Mouse (Mus musculus) macrophage (primary cell): ENCODE results near the gene Oscar. TPM values are rescaled to one million over a fixed set of nuclear protein-coding genes. Genes with fewer than 3 reads are reported as not detected.

Source experiments
- polyA plus RNA-seq: library from polyadenylated mRNA; stranded (reverse); fragments of 250-400 nt; gene quantifications from 3 replicates; pipeline ENCODE4 v1.2.4, GENCODE M21; 2018; ENCODE audit warnings: inconsistent platforms

Gene Oscar
- polyA plus RNA-seq, 1 experiment from 2014 or later = not detected

Other genes starting within 250 kb of the Oscar start
- not detected in 3 replicates for gene Cacng8, start 225.5 kb downstream of the Oscar start, polyA plus RNA-seq
- not detected in 3 replicates for gene Cacng6, start 192.0 kb downstream of the Oscar start, polyA plus RNA-seq
- gene Tarm1, start 113.5 kb downstream of the Oscar start, polyA plus RNA-seq = 0.34 to 0.75 TPM (median 0.42 TPM) in 3 replicates
- 207 to 248 TPM (median 217 TPM) in 3 replicates for gene Ndufa3, start 1.2 kb upstream of the Oscar start, polyA plus RNA-seq
- gene Tfpt, start 13.8 kb upstream of the Oscar start, polyA plus RNA-seq = 16.1 to 19.8 TPM (median 18.6 TPM) in 3 replicates
- 35.3 to 71.0 TPM (median 40.2 TPM) in 3 replicates for gene Prpf31, start 13.8 kb upstream of the Oscar start, polyA plus RNA-seq
- gene Cnot3, start 29.1 kb upstream of the Oscar start, polyA plus RNA-seq = 28.4 to 47.4 TPM (median 36.0 TPM) in 3 replicates
- 13.7 to 21.9 TPM (median 15.4 TPM) in 3 replicates for gene Leng1, start 49.7 kb upstream of the Oscar start, polyA plus RNA-seq
- 0.28 to 2.0 TPM (median 0.70 TPM) in 3 replicates for gene Tmc4, start 61.4 kb upstream of the Oscar start, polyA plus RNA-seq
- 16.8 to 42.4 TPM (median 42.3 TPM) in 3 replicates for gene Tsen34, start 76.7 kb upstream of the Oscar start, polyA plus RNA-seq
- gene Mboat7, start 77.4 kb upstream of the Oscar start, polyA plus RNA-seq = 31.1 to 42.2 TPM (median 40.9 TPM) in 3 replicates
- gene Rps9, start 87.8 kb upstream of the Oscar start, polyA plus RNA-seq = 597 to 1,790 TPM (median 1,385 TPM) in 3 replicates
- 163 to 667 TPM (median 409 TPM) in 3 replicates for gene Pirb, start 104.2 kb upstream of the Oscar start, polyA plus RNA-seq
- gene Gm15448, start 209.5 kb upstream of the Oscar start, polyA plus RNA-seq = 3.2 to 7.5 TPM (median 4.7 TPM) in 3 replicates
- gene Pira2, start 228.9 kb upstream of the Oscar start, polyA plus RNA-seq = 108 to 233 TPM (median 186 TPM) in 3 replicates